Mouse (Mus musculus) MEL (cell line): ENCODE measurements at regions not wholly inside any gene's neighbourhood (a gene's known extent, or its start where the extent isn't known, plus 50 kb on each side); places are given as distances from the start of the nearest gene placed in this dataset.

Source experiments
- DNase-seq: peaks from one replicate; pipeline ENCODE4 v3.0.0; 2011; ENCODE audit warnings: low read depth, low spot score
- H3K27ac ChIP-seq: 2 replicates; pipeline ENCODE4 v1.5.1; 2012; ENCODE audit warnings: low read depth, mild to moderate bottlenecking, control low read depth, low read length, moderate library complexity; ENCODE audit not compliant: control insufficient read depth
- H3K27me3 ChIP-seq, 2 experiments: fragments of 150-350 bp in 1 of 2; sonication (generic) in 1 of 2; 2 replicates each; pipeline ENCODE4 v1.6.1; 2012; ENCODE audit warnings: low read length in 2 of 2, mild to moderate bottlenecking in 2 of 2, improper control_type of control experiment in 1 of 2, moderate library complexity in 1 of 2; ENCODE audit not compliant: insufficient read depth in 2 of 2, control insufficient read depth in 1 of 2
- H3K36me3 ChIP-seq, 2 experiments: 2 replicates each; pipeline ENCODE4 v1.6.1; 2012 to 2014; ENCODE audit warnings: low read length in 2 of 2, improper control_type of control experiment in 1 of 2, inconsistent platforms in 1 of 2, mild to moderate bottlenecking in 1 of 2; ENCODE audit not compliant: insufficient read depth in 2 of 2, control insufficient read depth in 1 of 2
- H3K4me1 ChIP-seq, 2 experiments: fragments of 150-350 bp in 1 of 2; sonication (generic) in 1 of 2; 2 replicates each; pipeline ENCODE4 v1.6.1; 2012; ENCODE audit warnings: low read length in 2 of 2, improper control_type of control experiment in 1 of 2, mild to moderate bottlenecking in 1 of 2; ENCODE audit not compliant: insufficient read depth in 2 of 2, control insufficient read depth in 1 of 2
- H3K4me3 ChIP-seq, 2 experiments: fragments of 150-350 bp in 1 of 2; sonication (generic) in 1 of 2; 2 replicates each; pipeline ENCODE4 v1.5.1; 2012; ENCODE audit warnings: low read depth in 2 of 2, low read length in 2 of 2, mild to moderate bottlenecking in 2 of 2, moderate library complexity in 2 of 2, control low read depth in 1 of 2, improper control_type of control experiment in 1 of 2; ENCODE audit not compliant: control insufficient read depth in 1 of 2, insufficient read depth in 1 of 2
- H3K79me2 ChIP-seq: 2 replicates; pipeline ENCODE4 v1.6.1; 2012; ENCODE audit warnings: mild to moderate bottlenecking, low read length, moderate library complexity; ENCODE audit not compliant: control insufficient read depth, poor library complexity, insufficient read depth
- H3K9ac ChIP-seq: 2 replicates; pipeline ENCODE4 v1.6.1; 2012; ENCODE audit warnings: low read depth, mild to moderate bottlenecking, control low read depth, low read length, moderate library complexity; ENCODE audit not compliant: control insufficient read depth, poor library complexity, severe bottlenecking
- H3K9me3 ChIP-seq: fragments of 150-350 bp; sonication (generic); replicated peaks from 2 replicates; pipeline ENCODE4 v1.6.1; 2012; ENCODE audit warnings: mild to moderate bottlenecking, low read length, improper control_type of control experiment, moderate library complexity; ENCODE audit not compliant: insufficient read depth
- EP300 ChIP-seq, 2 experiments: IDR thresholded peaks; 2 replicates each; pipeline ENCODE4 v1.6.1; 2011; ENCODE audit warnings: improper control_type of control experiment in 2 of 2, low read length in 2 of 2, low read depth in 1 of 2, mild to moderate bottlenecking in 1 of 2
- GABPA ChIP-seq: IDR thresholded peaks from 2 replicates; pipeline ENCODE4 v1.6.1; 2012; ENCODE audit warnings: low read depth, mild to moderate bottlenecking, inconsistent platforms, low read length, improper control_type of control experiment, moderate library complexity
- JUND ChIP-seq: IDR thresholded peaks from 2 replicates; pipeline ENCODE4 v1.6.1; 2011; ENCODE audit warnings: low read depth, mild to moderate bottlenecking, improper control_type of control experiment, low read length
- KAT2A ChIP-seq: conservative IDR thresholded peaks from 2 replicates; pipeline ENCODE4 v1.6.1; 2012; ENCODE audit warnings: low read depth, low read length, improper control_type of control experiment, inconsistent platforms
- NRF1 ChIP-seq: IDR thresholded peaks from 2 replicates; pipeline ENCODE4 v1.6.1; 2014; ENCODE audit warnings: low read depth, mild to moderate bottlenecking, inconsistent platforms, low read length, improper control_type of control experiment, moderate library complexity; ENCODE audit not compliant: poor library complexity, insufficient read depth, severe bottlenecking
- POLR2A ChIP-seq, 2 experiments: IDR thresholded peaks; 2 replicates each; pipeline ENCODE4 v1.6.1; 2011 to 2012; ENCODE audit warnings: low read length in 2 of 2, mild to moderate bottlenecking in 2 of 2, control low read depth in 1 of 2, improper control_type of control experiment in 1 of 2, low read depth in 1 of 2, moderate library complexity in 1 of 2; ENCODE audit not compliant: control insufficient read depth in 1 of 2, insufficient read depth in 1 of 2, poor library complexity in 1 of 2
- POLR2AphosphoS2 ChIP-seq: IDR thresholded peaks from 2 replicates; pipeline ENCODE4 v1.6.1; 2011; ENCODE audit warnings: low read length, improper control_type of control experiment
- POLR2AphosphoS5 ChIP-seq: IDR thresholded peaks from 2 replicates; pipeline ENCODE4 v1.6.1; 2012; ENCODE audit warnings: low read depth, borderline replicate concordance, mild to moderate bottlenecking, inconsistent platforms, low read length, moderate library complexity, mixed read lengths
- RAD21 ChIP-seq: IDR thresholded peaks from 2 replicates; pipeline ENCODE4 v1.6.1; 2011; ENCODE audit warnings: mild to moderate bottlenecking, low read depth, low read length, improper control_type of control experiment
- RCOR1 ChIP-seq: IDR thresholded peaks from 2 replicates; pipeline ENCODE4 v1.6.1; 2012; ENCODE audit warnings: low read depth, mild to moderate bottlenecking, inconsistent platforms, low read length, improper control_type of control experiment
- SIN3A ChIP-seq: IDR thresholded peaks from 2 replicates; pipeline ENCODE4 v1.6.1; 2012; ENCODE audit warnings: low read length, improper control_type of control experiment, inconsistent platforms
- SMC3 ChIP-seq: IDR thresholded peaks from 2 replicates; pipeline ENCODE4 v1.6.1; 2011; ENCODE audit warnings: low read depth, low read length, improper control_type of control experiment
- TBP ChIP-seq: IDR thresholded peaks from 2 replicates; pipeline ENCODE4 v1.8.0; 2011; ENCODE audit warnings: low read depth, low read length, improper control_type of control experiment
- TCF12 ChIP-seq: IDR thresholded peaks from 2 replicates; pipeline ENCODE4 v1.6.1; 2014; ENCODE audit warnings: low read depth, mild to moderate bottlenecking, inconsistent platforms, low read length, improper control_type of control experiment, moderate library complexity
- USF1 ChIP-seq: IDR thresholded peaks from 2 replicates; pipeline ENCODE4 v1.6.1; 2014; ENCODE audit warnings: low read depth, mild to moderate bottlenecking, inconsistent platforms, low read length, improper control_type of control experiment, moderate library complexity
- ZC3H11A ChIP-seq: IDR thresholded peaks from 2 replicates; pipeline ENCODE4 v1.6.1; 2012; ENCODE audit warnings: low read depth, mild to moderate bottlenecking, inconsistent platforms, low read length, improper control_type of control experiment
- ZKSCAN1 ChIP-seq: IDR thresholded peaks from 2 replicates; pipeline ENCODE4 v1.6.1; 2012; ENCODE audit warnings: low read depth, mild to moderate bottlenecking, inconsistent platforms, low read length, improper control_type of control experiment, moderate library complexity
- ZNF384 ChIP-seq: IDR thresholded peaks from 2 replicates; pipeline ENCODE4 v1.6.1; 2012; ENCODE audit warnings: low read depth, mild to moderate bottlenecking, inconsistent platforms, low read length, improper control_type of control experiment

GRCm38 (mm10) chr16:75439296-75439695 is 146.6 kb downstream of the Lipi start:
- no peak overlapping the region for H3K9ac ChIP-seq

GRCm38 (mm10) chr16:75433227-75433626 is 152.6 kb downstream of the Lipi start:
- no peak for DNase-seq
- no peaks in the 10 kb centered on the region for H3K79me2 ChIP-seq
- H3K4me1 ChIP-seq, result no peaks in the 10 kb centered on the region
- no peaks in the 10 kb centered on the region; a peak in 1 of 4 replicates for H3K27me3 ChIP-seq
- no peak for TF ChIP-seq ZC3H11A
- H3K9me3 ChIP-seq, result no peaks in the 10 kb centered on the region
- H3K9ac ChIP-seq, result no peak overlapping the region
- H3K36me3 ChIP-seq, result no peaks in the 10 kb centered on the region
- no peak overlapping the region for H3K4me3 ChIP-seq
- no peak overlapping the region for H3K27ac ChIP-seq

More at GRCm38 (mm10) chr16:75439296-75439695, 146.6 kb downstream of the Lipi start:
- Histone ChIP-seq H3K9me3 (no peaks in the 10 kb centered on the region), H3K27me3 (no peaks in the 10 kb centered on the region), H3K79me2 (no peaks in the 10 kb centered on the region), H3K4me1 (no peaks in the 10 kb centered on the region), H3K27ac (no peak overlapping the region), H3K4me3 (no peak overlapping the region), H3K36me3 (no peaks in the 10 kb centered on the region)
- no peak for DNase-seq
- TF ChIP-seq POLR2A (IDR thresholded peaks at IDR 0.05; ENCODE audit: control insufficient read depth in 1 of 2, insufficient read depth in 1 of 2, low read depth in 1 of 2, low read length in 2 of 2, poor library complexity in 1 of 2) (no peak), TBP (no peak), EP300 (IDR thresholded peaks at IDR 0.05; ENCODE audit: low read depth in 1 of 2, low read length in 2 of 2) (no peak), POLR2AphosphoS2 (no peak), SMC3 (no peak), ZNF384 (no peak), NRF1 (no peak), SIN3A (no peak), POLR2AphosphoS5 (no peak), RAD21 (no peak), JUND (no peak), RCOR1 (no peak), GABPA (no peak), USF1 (no peak), KAT2A (no peak), TCF12 (no peak), ZKSCAN1 (no peak)
